Mouse (Mus musculus): ENCODE data around the gene Vasp. TPM values are rescaled to one million over a fixed set of nuclear protein-coding genes. Genes with fewer than 3 reads are reported as not detected.

Vasp gene
- polyA plus RNA-seq, 1 experiment: 325 TPM

DNA sequence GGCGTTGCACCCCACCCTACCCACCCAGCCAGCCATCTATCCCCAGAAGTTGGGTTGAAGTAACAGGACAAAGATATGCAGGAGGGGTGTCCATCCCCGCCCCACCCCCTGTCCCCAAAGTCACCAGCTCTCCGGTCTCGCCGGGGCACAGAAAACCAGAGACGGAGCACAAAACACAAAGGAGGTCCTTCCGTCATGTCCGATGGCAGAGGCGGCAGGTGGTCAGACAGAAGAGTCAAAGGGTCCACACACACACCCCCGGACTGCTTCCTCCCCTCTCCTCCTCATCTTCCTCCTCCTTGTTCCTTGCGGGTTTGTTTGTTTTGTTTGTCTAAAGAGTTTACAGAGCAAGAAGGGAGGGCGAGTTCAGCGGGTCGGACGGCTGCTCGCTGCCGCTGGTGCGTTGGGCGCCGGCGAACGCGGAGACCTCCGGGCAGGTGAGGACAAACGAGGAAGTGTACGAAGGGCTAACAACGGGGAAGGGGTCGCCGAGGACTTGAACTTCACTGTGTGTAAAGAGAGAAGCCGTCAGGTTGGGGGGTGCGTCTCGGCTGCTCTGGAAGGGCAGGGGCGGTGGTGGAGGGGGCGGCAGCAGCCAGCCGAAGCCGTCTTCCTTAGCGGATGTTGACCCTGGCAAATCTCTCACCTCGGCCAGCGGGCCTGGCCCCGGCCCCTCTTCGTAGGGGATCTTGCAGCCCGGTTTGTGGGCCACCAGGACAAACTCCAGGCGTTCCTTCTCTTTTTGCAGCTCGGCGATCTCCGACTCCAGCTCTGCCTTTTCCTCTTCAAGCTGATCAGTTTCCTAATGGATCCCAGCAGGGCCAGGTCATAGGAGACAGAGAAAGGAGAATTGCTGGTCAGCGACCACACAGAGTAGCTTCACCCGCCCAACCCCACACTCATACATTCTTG lies 33.1 kb upstream of the Vasp start:
- no peak overlapping the region for H3K27ac ChIP-seq (ENCODE audit: control insufficient read depth, insufficient read depth, low read length)

DNA sequence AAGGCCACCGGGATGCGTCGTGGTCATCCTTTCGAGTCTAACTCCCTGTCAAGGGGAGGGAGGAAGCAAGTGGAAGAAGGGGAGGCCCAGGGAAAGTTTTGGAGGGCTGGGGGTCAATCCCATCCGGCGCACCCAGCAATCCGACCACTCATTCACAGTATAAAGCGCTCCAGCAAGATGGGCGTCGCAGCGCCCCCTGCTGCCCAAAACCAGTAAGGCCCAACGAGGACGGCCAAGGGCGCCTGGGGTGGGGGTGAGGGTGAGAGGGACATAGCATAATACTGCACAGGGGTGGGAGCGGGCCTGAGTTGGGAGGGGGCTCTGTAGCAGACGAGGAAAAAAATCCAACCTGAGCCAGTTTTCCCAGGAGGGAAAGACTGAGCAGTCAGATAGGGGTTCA lies 32.2 kb upstream of the Vasp start:
- WGBS: 4% methylated on average over 16 of the region's 16 CpGs
- Histone ChIP-seq H3K4me3 (ENCODE audit: control insufficient read depth, insufficient read depth, low read length) (no peak overlapping the region), H3K4me1 (replicated peaks; ENCODE audit: control insufficient read depth, insufficient read depth, low read length) (peaks cover 20% of the 10 kb centered on the region), H3K27me3 (ENCODE audit: control insufficient read depth, insufficient read depth, low read length) (peaks cover 21% of the 10 kb centered on the region), H3K36me3 (ENCODE audit: control insufficient read depth, insufficient read depth, low read length) (no peaks in the 10 kb centered on the region), H3K27ac (ENCODE audit: control insufficient read depth, insufficient read depth, low read length) (no peak overlapping the region)
- TF ChIP-seq POLR2A (IDR thresholded peaks at IDR 0.05; ENCODE audit: control insufficient read depth, extremely low read depth, insufficient read depth, low read length, poor library complexity) (no peak), CTCF (IDR thresholded peaks at IDR 0.05; ENCODE audit: borderline replicate concordance, control insufficient read depth, extremely low read depth, insufficient read depth, low read length, poor library complexity) (peak; percentile 91)
- DNase-seq: peak; percentile 78

More for the DNA sequence above, 33.1 kb upstream of the Vasp start:
- no peak for DNase-seq
- TF ChIP-seq CTCF (IDR thresholded peaks at IDR 0.05; ENCODE audit: borderline replicate concordance, control insufficient read depth, extremely low read depth, insufficient read depth, low read length, poor library complexity): no peak
- no peak for TF ChIP-seq POLR2A (IDR thresholded peaks at IDR 0.05; ENCODE audit: control insufficient read depth, extremely low read depth, insufficient read depth, low read length, poor library complexity)
- Histone ChIP-seq H3K4me3 (ENCODE audit: control insufficient read depth, insufficient read depth, low read length) (0 out of 2 replicates have a peak overlapping the region, but pooled peaks have one; percentile 1), H3K27me3 (ENCODE audit: control insufficient read depth, insufficient read depth, low read length) (peaks cover 21% of the 10 kb centered on the region), H3K36me3 (ENCODE audit: control insufficient read depth, insufficient read depth, low read length) (no peaks in the 10 kb centered on the region), H3K4me1 (replicated peaks; ENCODE audit: control insufficient read depth, insufficient read depth, low read length) (peaks cover 29% of the 10 kb centered on the region)
- WGBS: 7% methylated on average over 48 of the region's 48 CpGs

GRCm38 (mm10) chr7:19303046-19303305 lies 31.4 kb upstream of the Vasp start:
- Histone ChIP-seq H3K27me3 (ENCODE audit: control insufficient read depth, insufficient read depth, low read length) (peaks cover 21% of the 10 kb centered on the region), H3K4me1 (replicated peaks; ENCODE audit: control insufficient read depth, insufficient read depth, low read length) (peaks cover 16% of the 10 kb centered on the region), H3K36me3 (ENCODE audit: control insufficient read depth, insufficient read depth, low read length) (no peaks in the 10 kb centered on the region), H3K27ac (ENCODE audit: control insufficient read depth, insufficient read depth, low read length) (no peak overlapping the region), H3K4me3 (ENCODE audit: control insufficient read depth, insufficient read depth, low read length) (no peak overlapping the region)
- 81% methylated on average over 12 of the region's 12 CpGs for WGBS
- DNase-seq: no peak
- TF ChIP-seq POLR2A (IDR thresholded peaks at IDR 0.05; ENCODE audit: control insufficient read depth, extremely low read depth, insufficient read depth, low read length, poor library complexity) (no peak), CTCF (IDR thresholded peaks at IDR 0.05; ENCODE audit: borderline replicate concordance, control insufficient read depth, extremely low read depth, insufficient read depth, low read length, poor library complexity) (no peak)

DNA sequence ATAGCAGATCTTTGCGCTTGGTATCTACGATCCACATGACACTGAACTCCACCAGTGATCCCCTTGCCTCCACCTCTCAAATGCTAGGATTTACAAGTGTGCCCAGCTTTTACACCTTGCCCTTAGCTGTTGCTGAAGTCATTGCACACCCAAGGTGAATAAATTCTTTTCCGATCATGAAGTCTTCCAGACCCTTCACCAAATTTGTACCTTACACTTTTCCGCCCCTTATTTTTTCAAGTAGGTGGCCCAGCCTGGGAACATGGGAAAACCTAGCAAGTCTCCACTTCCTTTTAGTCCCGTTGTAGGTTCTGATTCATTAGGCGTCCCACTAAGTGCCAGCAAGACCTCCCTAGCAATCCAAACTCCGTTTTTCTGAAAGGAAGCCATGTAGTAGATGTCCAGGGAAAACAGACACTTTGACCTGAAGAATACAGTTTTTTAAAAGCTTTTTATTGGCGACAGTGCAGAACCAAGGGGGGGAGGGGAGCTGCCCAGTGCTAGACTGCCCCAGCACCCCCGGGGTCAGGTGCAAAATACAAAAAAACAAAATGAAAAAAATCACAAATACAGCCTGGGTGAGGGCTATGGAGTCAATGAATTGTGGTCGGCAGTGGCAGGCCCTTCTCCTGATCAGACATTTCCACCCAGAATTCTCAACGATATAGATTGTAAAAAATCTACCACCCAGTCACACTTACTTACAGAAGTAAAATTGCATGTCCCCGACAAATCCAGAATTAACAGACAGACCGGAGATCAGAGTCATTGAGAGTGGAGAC lies 30.8 kb upstream of the Vasp start:
- peaks cover 12% of the 10 kb centered on the region for H3K4me1 ChIP-seq (replicated peaks; ENCODE audit: control insufficient read depth, insufficient read depth, low read length)
- no peak overlapping the region for H3K27ac ChIP-seq (ENCODE audit: control insufficient read depth, insufficient read depth, low read length)
- TF ChIP-seq CTCF (IDR thresholded peaks at IDR 0.05; ENCODE audit: borderline replicate concordance, control insufficient read depth, extremely low read depth, insufficient read depth, low read length, poor library complexity) (no peak), POLR2A (IDR thresholded peaks at IDR 0.05; ENCODE audit: control insufficient read depth, extremely low read depth, insufficient read depth, low read length, poor library complexity) (no peak)
- WGBS: 64% methylated on average over 13 of the region's 13 CpGs
- no peak for DNase-seq
- H3K27me3 ChIP-seq (ENCODE audit: control insufficient read depth, insufficient read depth, low read length): peaks cover 21% of the 10 kb centered on the region
- no peak overlapping the region for H3K4me3 ChIP-seq (ENCODE audit: control insufficient read depth, insufficient read depth, low read length)
- H3K36me3 ChIP-seq (ENCODE audit: control insufficient read depth, insufficient read depth, low read length): no peaks in the 10 kb centered on the region

GRCm38 (mm10) chr7:19301461-19302263 lies 30.0 kb upstream of the Vasp start:
- Histone ChIP-seq H3K4me3 (ENCODE audit: control insufficient read depth, insufficient read depth, low read length) (no peak overlapping the region), H3K27me3 (ENCODE audit: control insufficient read depth, insufficient read depth, low read length) (peaks cover 21% of the 10 kb centered on the region), H3K36me3 (ENCODE audit: control insufficient read depth, insufficient read depth, low read length) (no peaks in the 10 kb centered on the region), H3K4me1 (replicated peaks; ENCODE audit: control insufficient read depth, insufficient read depth, low read length) (peaks cover 12% of the 10 kb centered on the region), H3K27ac (ENCODE audit: control insufficient read depth, insufficient read depth, low read length) (no peak overlapping the region)
- TF ChIP-seq CTCF (IDR thresholded peaks at IDR 0.05; ENCODE audit: borderline replicate concordance, control insufficient read depth, extremely low read depth, insufficient read depth, low read length, poor library complexity): no peak
- TF ChIP-seq POLR2A (IDR thresholded peaks at IDR 0.05; ENCODE audit: control insufficient read depth, extremely low read depth, insufficient read depth, low read length, poor library complexity): no peak
- no peak for DNase-seq
- WGBS: 11% methylated on average over 16 of the region's 16 CpGs

All from thymus, adult 2 months (tissue).